Mouse (Mus musculus): Measurements from ENCODE around the gene Efnb3. TPM values are rescaled to one million over a fixed set of nuclear protein-coding genes. Genes with fewer than 3 reads are reported as not detected.

Efnb3 gene
- 0.88 TPM for polyA plus RNA-seq (2015; fragmentation: Illumina TruSeq; extraction: RNeasy Lipid Tissue Mini Kit (QIAGEN cat#74804); ENCODE audit: insufficient read depth, low replicate concordance)

DNA sequence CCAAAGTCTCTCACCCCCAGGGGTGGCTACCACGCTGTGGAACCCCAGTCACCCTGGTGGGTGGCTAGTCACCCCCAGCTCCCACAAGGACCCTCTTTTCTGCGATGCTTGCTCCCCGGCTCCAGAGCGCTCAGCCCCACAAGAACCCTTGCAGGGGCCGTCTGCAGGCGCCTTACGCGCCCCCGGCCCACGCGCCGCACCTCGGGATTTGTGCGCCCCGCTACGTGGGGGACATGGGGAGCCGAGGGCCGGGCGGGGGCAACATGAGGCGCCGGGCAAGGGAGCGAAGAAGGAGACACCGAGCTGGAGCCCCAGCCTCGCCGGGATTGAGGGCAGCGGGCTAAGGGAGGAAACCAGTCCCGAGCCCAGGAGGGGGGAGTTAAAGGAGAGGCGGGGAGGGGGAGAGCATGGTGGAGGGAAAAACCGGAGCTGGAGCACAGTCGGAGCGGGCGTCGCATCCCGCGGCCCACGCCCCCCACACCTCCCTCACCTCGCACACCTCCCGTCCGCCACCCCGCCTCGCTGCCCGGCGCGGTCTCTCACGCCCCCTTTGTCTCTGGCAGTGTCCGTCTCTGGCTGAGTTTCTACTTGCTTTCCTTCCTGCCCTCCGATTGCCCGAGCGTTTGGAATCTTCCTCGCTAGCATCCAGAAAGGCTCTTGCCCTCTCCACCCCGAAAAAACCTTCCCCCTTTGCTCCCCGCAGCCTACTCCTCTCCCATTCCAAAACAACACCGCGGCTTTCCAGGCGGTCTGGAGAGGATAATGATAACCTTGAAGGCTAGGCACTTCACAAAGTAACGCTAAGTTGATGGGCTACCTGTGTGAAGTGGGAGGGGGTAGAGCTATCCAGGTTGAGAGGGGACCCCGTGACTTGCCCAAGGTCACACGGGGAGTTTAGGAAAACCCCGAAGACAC lies at the start of gene Efnb3:
Gene Efnb3 (minus strand): TSS at position 355 of the 915 bp plus-strand sequence.

DNA sequence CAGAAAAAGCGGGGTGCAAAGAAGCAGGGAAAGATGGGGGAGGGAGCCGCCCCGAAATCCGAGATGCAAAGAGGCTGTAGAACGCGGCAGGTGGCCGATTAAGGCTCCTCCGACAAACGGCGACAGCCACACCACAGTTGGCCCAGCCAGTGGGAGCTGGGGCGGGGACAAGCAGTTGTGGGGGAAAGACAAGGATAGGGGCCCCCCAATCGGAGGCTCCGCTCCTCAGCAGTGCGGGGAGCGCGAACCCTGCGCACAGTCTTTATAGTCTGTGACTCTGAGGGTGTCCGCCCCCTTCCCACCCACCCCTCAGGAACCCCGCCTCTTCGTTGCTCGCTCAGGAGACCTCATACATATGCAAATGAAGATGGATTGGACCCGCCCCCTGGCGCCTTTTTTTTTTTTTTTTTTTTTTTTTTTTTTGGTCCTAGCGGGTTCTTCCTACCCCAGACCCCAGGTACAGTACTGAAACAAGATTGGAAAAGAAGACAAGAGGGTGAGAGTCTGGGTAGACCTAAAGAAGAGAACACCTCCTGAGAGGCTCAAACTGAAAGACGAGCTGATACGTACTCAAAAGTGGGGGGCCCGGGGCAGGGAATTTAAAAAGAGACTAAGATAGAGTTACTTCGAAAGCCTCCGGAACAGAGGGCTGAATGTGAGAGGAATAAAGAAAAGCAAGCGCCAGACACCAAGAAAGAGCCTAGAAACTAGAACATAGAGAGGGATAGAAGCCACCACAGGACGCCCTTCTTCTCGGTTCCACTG lies 45.9 kb upstream of the Efnb3 start, which contains the start of gene Atp1b2:
Gene Atp1b2 (minus strand): TSS at position 217 of the 765 bp plus-strand sequence.

GRCm38 (mm10) chr11:69580091-69580514 lies 20.1 kb upstream of the Efnb3 start, which contains the start of the genes Wrap53 and Trp53:
TSS of gene Wrap53 (minus strand) at chr11:69580255.
TSS of gene Trp53 (plus strand) at chr11:69580359.

GRCm38 (mm10) chr11:69549060-69549656 lies 10.8 kb downstream of the Efnb3 start, which contains the start of gene Dnah2:
TSS of gene Dnah2 (minus strand) at chr11:69549110.

Other genes starting within 250 kb of the Efnb3 start
- gene Cntrob, start 236.4 kb downstream of the Efnb3 start, polyA plus RNA-seq (2015; fragmentation: Illumina TruSeq; extraction: RNeasy Lipid Tissue Mini Kit (QIAGEN cat#74804); ENCODE audit: insufficient read depth, low replicate concordance) = 13.3 TPM
- 112 TPM for gene Trappc1, start 236.2 kb downstream of the Efnb3 start, polyA plus RNA-seq (2015; fragmentation: Illumina TruSeq; extraction: RNeasy Lipid Tissue Mini Kit (QIAGEN cat#74804); ENCODE audit: insufficient read depth, low replicate concordance)
- gene Kcnab3, start 233.9 kb downstream of the Efnb3 start, polyA plus RNA-seq (2015; fragmentation: Illumina TruSeq; extraction: RNeasy Lipid Tissue Mini Kit (QIAGEN cat#74804); ENCODE audit: insufficient read depth, low replicate concordance) = 1.2 TPM
- 3.7 TPM for gene Rnf227, start 219.7 kb downstream of the Efnb3 start, polyA plus RNA-seq (2015; fragmentation: Illumina TruSeq; extraction: RNeasy Lipid Tissue Mini Kit (QIAGEN cat#74804); ENCODE audit: insufficient read depth, low replicate concordance)
- gene Chd3, start 190.8 kb downstream of the Efnb3 start, polyA plus RNA-seq (2015; fragmentation: Illumina TruSeq; extraction: RNeasy Lipid Tissue Mini Kit (QIAGEN cat#74804); ENCODE audit: insufficient read depth, low replicate concordance) = 161 TPM
- 48.9 TPM for gene Naa38, start 164.7 kb downstream of the Efnb3 start, polyA plus RNA-seq (2015; fragmentation: Illumina TruSeq; extraction: RNeasy Lipid Tissue Mini Kit (QIAGEN cat#74804); ENCODE audit: insufficient read depth, low replicate concordance)
- gene Cyb5d1, start 164.6 kb downstream of the Efnb3 start, polyA plus RNA-seq (2015; fragmentation: Illumina TruSeq; extraction: RNeasy Lipid Tissue Mini Kit (QIAGEN cat#74804); ENCODE audit: insufficient read depth, low replicate concordance) = 35.9 TPM
- 2.4 TPM for gene Tmem88, start 162.0 kb downstream of the Efnb3 start, polyA plus RNA-seq (2015; fragmentation: Illumina TruSeq; extraction: RNeasy Lipid Tissue Mini Kit (QIAGEN cat#74804); ENCODE audit: insufficient read depth, low replicate concordance)
- 8.9 TPM for gene Kdm6b, start 146.5 kb downstream of the Efnb3 start, polyA plus RNA-seq (2015; fragmentation: Illumina TruSeq; extraction: RNeasy Lipid Tissue Mini Kit (QIAGEN cat#74804); ENCODE audit: insufficient read depth, low replicate concordance)
- gene Dnah2, start 11.1 kb downstream of the Efnb3 start, polyA plus RNA-seq (2015; fragmentation: Illumina TruSeq; extraction: RNeasy Lipid Tissue Mini Kit (QIAGEN cat#74804); ENCODE audit: insufficient read depth, low replicate concordance) = 0.51 TPM
- 7.7 TPM for gene Wrap53, start 20.1 kb upstream of the Efnb3 start, polyA plus RNA-seq (2015; fragmentation: Illumina TruSeq; extraction: RNeasy Lipid Tissue Mini Kit (QIAGEN cat#74804); ENCODE audit: insufficient read depth, low replicate concordance)
- 99.7 TPM for gene Trp53, start 20.2 kb upstream of the Efnb3 start, polyA plus RNA-seq (2015; fragmentation: Illumina TruSeq; extraction: RNeasy Lipid Tissue Mini Kit (QIAGEN cat#74804); ENCODE audit: insufficient read depth, low replicate concordance)
- 15.0 TPM for gene Atp1b2, start 45.7 kb upstream of the Efnb3 start, polyA plus RNA-seq (2015; fragmentation: Illumina TruSeq; extraction: RNeasy Lipid Tissue Mini Kit (QIAGEN cat#74804); ENCODE audit: insufficient read depth, low replicate concordance)
- not detected for gene Shbg, start 57.7 kb upstream of the Efnb3 start, polyA plus RNA-seq (2015; fragmentation: Illumina TruSeq; extraction: RNeasy Lipid Tissue Mini Kit (QIAGEN cat#74804); ENCODE audit: insufficient read depth, low replicate concordance)
- 3.1 TPM for gene Sat2, start 61.8 kb upstream of the Efnb3 start, polyA plus RNA-seq (2015; fragmentation: Illumina TruSeq; extraction: RNeasy Lipid Tissue Mini Kit (QIAGEN cat#74804); ENCODE audit: insufficient read depth, low replicate concordance)
- 49.8 TPM for gene Fxr2, start 72.8 kb upstream of the Efnb3 start, polyA plus RNA-seq (2015; fragmentation: Illumina TruSeq; extraction: RNeasy Lipid Tissue Mini Kit (QIAGEN cat#74804); ENCODE audit: insufficient read depth, low replicate concordance)
- not detected for gene Sox15, start 95.1 kb upstream of the Efnb3 start, polyA plus RNA-seq (2015; fragmentation: Illumina TruSeq; extraction: RNeasy Lipid Tissue Mini Kit (QIAGEN cat#74804); ENCODE audit: insufficient read depth, low replicate concordance)
- 58.3 TPM for gene Mpdu1, start 102.4 kb upstream of the Efnb3 start, polyA plus RNA-seq (2015; fragmentation: Illumina TruSeq; extraction: RNeasy Lipid Tissue Mini Kit (QIAGEN cat#74804); ENCODE audit: insufficient read depth, low replicate concordance)
- 75.0 TPM for gene Cd68, start 105.9 kb upstream of the Efnb3 start, polyA plus RNA-seq (2015; fragmentation: Illumina TruSeq; extraction: RNeasy Lipid Tissue Mini Kit (QIAGEN cat#74804); ENCODE audit: insufficient read depth, low replicate concordance)
- 820 TPM for gene Eif4a1, start 112.2 kb upstream of the Efnb3 start, polyA plus RNA-seq (2015; fragmentation: Illumina TruSeq; extraction: RNeasy Lipid Tissue Mini Kit (QIAGEN cat#74804); ENCODE audit: insufficient read depth, low replicate concordance)
- gene Senp3, start 121.9 kb upstream of the Efnb3 start, polyA plus RNA-seq (2015; fragmentation: Illumina TruSeq; extraction: RNeasy Lipid Tissue Mini Kit (QIAGEN cat#74804); ENCODE audit: insufficient read depth, low replicate concordance) = 194 TPM
- 17.3 TPM for gene Tnfsf13, start 125.6 kb upstream of the Efnb3 start, polyA plus RNA-seq (2015; fragmentation: Illumina TruSeq; extraction: RNeasy Lipid Tissue Mini Kit (QIAGEN cat#74804); ENCODE audit: insufficient read depth, low replicate concordance)
- gene Tnfsf12, start 135.6 kb upstream of the Efnb3 start, polyA plus RNA-seq (2015; fragmentation: Illumina TruSeq; extraction: RNeasy Lipid Tissue Mini Kit (QIAGEN cat#74804); ENCODE audit: insufficient read depth, low replicate concordance) = 12.0 TPM
- gene Tnfsfm13, start 135.9 kb upstream of the Efnb3 start, polyA plus RNA-seq (2015; fragmentation: Illumina TruSeq; extraction: RNeasy Lipid Tissue Mini Kit (QIAGEN cat#74804); ENCODE audit: insufficient read depth, low replicate concordance) = 7.2 TPM
- 121 TPM for gene Polr2a, start 198.4 kb upstream of the Efnb3 start, polyA plus RNA-seq (2015; fragmentation: Illumina TruSeq; extraction: RNeasy Lipid Tissue Mini Kit (QIAGEN cat#74804); ENCODE audit: insufficient read depth, low replicate concordance)
- not detected for gene Slc35g3, start 201.8 kb upstream of the Efnb3 start, polyA plus RNA-seq (2015; fragmentation: Illumina TruSeq; extraction: RNeasy Lipid Tissue Mini Kit (QIAGEN cat#74804); ENCODE audit: insufficient read depth, low replicate concordance)
- 27.8 TPM for gene Zbtb4, start 205.7 kb upstream of the Efnb3 start, polyA plus RNA-seq (2015; fragmentation: Illumina TruSeq; extraction: RNeasy Lipid Tissue Mini Kit (QIAGEN cat#74804); ENCODE audit: insufficient read depth, low replicate concordance)
- gene Chrnb1, start 235.7 kb upstream of the Efnb3 start, polyA plus RNA-seq (2015; fragmentation: Illumina TruSeq; extraction: RNeasy Lipid Tissue Mini Kit (QIAGEN cat#74804); ENCODE audit: insufficient read depth, low replicate concordance) = 10.8 TPM
- gene Fgf11, start 241.7 kb upstream of the Efnb3 start, polyA plus RNA-seq (2015; fragmentation: Illumina TruSeq; extraction: RNeasy Lipid Tissue Mini Kit (QIAGEN cat#74804); ENCODE audit: insufficient read depth, low replicate concordance) = 2.2 TPM
- not detected for gene Tmem102, start 245.4 kb upstream of the Efnb3 start, polyA plus RNA-seq (2015; fragmentation: Illumina TruSeq; extraction: RNeasy Lipid Tissue Mini Kit (QIAGEN cat#74804); ENCODE audit: insufficient read depth, low replicate concordance)

Measured in spleen, adult 10 weeks (tissue).